Mouse (Mus musculus) heart, adult 2 months (tissue): ENCODE data around the gene Gm10198. TPM values are rescaled to one million over a fixed set of nuclear protein-coding genes. Genes with fewer than 3 reads are reported as not detected.
A peak's percentile ranks its signal among the peaks of the same experiment; 100 is the strongest.

ENCODE experiments used
- DNase-seq, 2 experiments: peaks; one replicate each; pipeline ENCODE4 v3.0.0; 2021
- H3K27ac ChIP-seq: fragments of 200-600 bp; 2 replicates; pipeline ENCODE4 v1.8.1; 2022
- H3K27me3 ChIP-seq: fragments of 200-500 bp; 2 replicates; pipeline ENCODE4 v1.6.1; 2012; ENCODE audit warnings: mild to moderate bottlenecking, low read length, inconsistent platforms, mixed read lengths; ENCODE audit not compliant: control insufficient read depth, insufficient read depth
- H3K36me3 ChIP-seq: fragments of 200-500 bp; 2 replicates; pipeline ENCODE4 v1.6.1; 2012; ENCODE audit warnings: low read length, inconsistent platforms; ENCODE audit not compliant: control insufficient read depth, insufficient read depth
- H3K4me1 ChIP-seq: fragments of 200-500 bp; 2 replicates; pipeline ENCODE4 v1.6.1; 2011; ENCODE audit warnings: low read length; ENCODE audit not compliant: control insufficient read depth, insufficient read depth
- H3K4me3 ChIP-seq: fragments of 200-600 bp; 2 replicates; pipeline ENCODE4 v1.8.1; 2022
- H3K79me2 ChIP-seq: fragments of 200-500 bp; replicated peaks from 2 replicates; pipeline ENCODE4 v1.6.1; 2012; ENCODE audit warnings: mild to moderate bottlenecking, inconsistent platforms, low read length, moderate library complexity, mixed read lengths; ENCODE audit not compliant: control insufficient read depth, insufficient read depth
- H3K9ac ChIP-seq: fragments of 200-500 bp; 2 replicates; pipeline ENCODE4 v1.6.1; 2012; ENCODE audit warnings: low read depth, mild to moderate bottlenecking, control low read depth, inconsistent platforms, low read length, mixed read lengths
- CTCF ChIP-seq: fragments of 200-600 bp; IDR thresholded peaks from 2 replicates; pipeline ENCODE4 v1.8.1; 2022; ENCODE audit warnings: antibody characterized with exemption, mild to moderate bottlenecking, moderate library complexity
- EP300 ChIP-seq: fragments of 200-500 bp; IDR thresholded peaks from 2 replicates; pipeline ENCODE4 v1.6.1; 2011; ENCODE audit warnings: low read depth, low read length, control low read depth; ENCODE audit not compliant: insufficient read depth
- POLR2A ChIP-seq: fragments of 200-500 bp; IDR thresholded peaks from 2 replicates; pipeline ENCODE4 v1.6.1; 2011; ENCODE audit warnings: mild to moderate bottlenecking, low read depth, low read length, control low read depth; ENCODE audit not compliant: insufficient read depth
- WGBS: fragments of 180-500 bp; shearing (Covaris S2); methylation state at CpG from one replicate; pipeline ENCODE4 v1.1.7; 2018; 5-methylcytosine and 5-hydroxymethylcytosine counted together
- intact Hi-C: fragments of 180-260 bp; cut with DNase I; formaldehyde crosslinking; loops from one replicate; pipeline ENCODE4 v1.15.1; 2025
- polyA plus RNA-seq: library from polyadenylated mRNA; depleted of rRNA; stranded (reverse); fragments of >200 nt; gene quantifications from 2 replicates; pipeline ENCODE4 v1.2.3, GENCODE M21; 2012
- total RNA-seq, 2 experiments: library from RNA; stranded (reverse); gene quantifications; 2 replicates each; pipeline ENCODE4 v1.2.3; 2021

Gene Gm10198
- total and polyA plus RNA-seq, 3 experiments = not detected

DNA sequence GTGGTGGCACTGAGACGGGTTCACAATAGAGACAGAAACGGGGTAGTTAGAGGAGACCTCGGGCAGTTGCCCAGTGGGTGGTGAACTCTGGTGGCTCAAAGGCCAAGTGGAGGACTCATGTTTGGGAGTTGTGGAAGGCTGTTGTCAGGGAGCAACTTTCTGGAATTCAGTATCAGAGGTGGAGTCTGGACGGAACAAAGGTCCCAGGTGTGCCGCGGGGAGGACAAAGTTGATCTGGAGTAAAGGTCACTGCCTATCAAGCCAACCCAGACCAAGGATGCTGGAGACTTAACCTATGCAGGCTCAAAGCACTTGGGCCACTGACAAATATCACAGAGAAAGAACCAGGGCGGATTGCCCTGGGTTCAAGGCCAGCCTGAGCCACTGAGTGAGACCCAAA lies 5.5 kb downstream of the Gm10198 start:
- no peak for TF ChIP-seq EP300
- no peak for TF ChIP-seq CTCF
- no peak for TF ChIP-seq POLR2A
- intact Hi-C loops = no loop called here
- H3K79me2 ChIP-seq = no peaks in the 10 kb centered on the region
- H3K27me3 ChIP-seq = no peaks in the 10 kb centered on the region
- no peak for DNase-seq
- H3K9ac ChIP-seq = no peak overlapping the region
- 91% methylated on average over 7 of the region's 7 CpGs for WGBS
- H3K4me1 ChIP-seq = no peaks in the 10 kb centered on the region
- H3K27ac ChIP-seq = no peak overlapping the region
- H3K4me3 ChIP-seq = no peak overlapping the region
- no peaks in the 10 kb centered on the region for H3K36me3 ChIP-seq

DNA sequence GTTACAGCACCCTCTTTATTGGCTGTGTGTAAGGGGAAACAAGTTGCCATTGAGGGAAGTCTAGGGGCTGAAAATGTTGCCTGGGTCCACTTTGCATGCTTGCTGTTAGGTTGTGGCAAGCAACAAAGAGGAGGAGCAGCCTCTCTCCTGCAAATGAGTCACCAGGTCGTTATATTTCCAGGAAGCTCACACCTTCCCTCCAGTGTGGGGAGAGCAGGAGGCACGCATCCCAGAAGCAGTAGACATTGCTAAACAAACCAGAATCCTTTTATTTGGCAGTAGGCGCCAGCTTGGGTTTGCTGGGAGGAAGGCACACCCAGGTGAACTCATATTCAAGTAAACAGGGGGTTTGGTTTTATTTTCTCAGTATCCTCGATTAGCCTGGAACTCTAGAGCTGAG lies 8.8 kb downstream of the Gm10198 start:
- intact Hi-C loops = no loop called here
- Histone ChIP-seq H3K9ac (no peak overlapping the region), H3K36me3 (no peaks in the 10 kb centered on the region), H3K4me3 (no peak overlapping the region), H3K4me1 (no peaks in the 10 kb centered on the region), H3K27ac (no peak overlapping the region), H3K79me2 (no peaks in the 10 kb centered on the region), H3K27me3 (no peaks in the 10 kb centered on the region)
- no peak for DNase-seq
- TF ChIP-seq CTCF = no peak
- TF ChIP-seq EP300 = no peak
- no peak for TF ChIP-seq POLR2A
- WGBS = 56% methylated on average over 4 of the region's 4 CpGs

DNA sequence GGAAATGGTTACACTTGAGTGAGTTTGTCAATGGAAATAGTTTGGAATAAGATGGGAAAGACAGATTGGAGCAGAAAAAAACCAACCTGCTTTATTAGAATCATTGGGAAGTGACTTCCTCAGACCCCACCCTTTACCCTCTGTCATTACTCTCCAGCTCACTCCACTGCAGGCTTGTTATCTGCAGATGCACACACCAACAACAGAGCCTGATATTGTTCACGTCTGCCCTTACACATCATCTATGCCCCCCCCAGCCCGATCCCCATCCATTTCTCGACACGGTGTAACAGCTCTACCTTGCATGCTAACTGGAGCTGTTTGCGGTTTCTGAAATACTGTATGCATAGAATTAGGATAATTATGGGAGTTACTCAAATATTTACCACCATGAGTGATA lies 12.2 kb downstream of the Gm10198 start:
- TF ChIP-seq POLR2A (no peak), CTCF (no peak), EP300 (no peak)
- Histone ChIP-seq H3K4me3 (no peak overlapping the region), H3K27ac (no peak overlapping the region), H3K36me3 (no peaks in the 10 kb centered on the region), H3K27me3 (no peaks in the 10 kb centered on the region), H3K9ac (no peak overlapping the region), H3K79me2 (no peaks in the 10 kb centered on the region), H3K4me1 (no peaks in the 10 kb centered on the region)
- intact Hi-C loops = no loop called here
- 78% methylated on average over 5 of the region's 5 CpGs for WGBS
- DNase-seq = no peak

DNA sequence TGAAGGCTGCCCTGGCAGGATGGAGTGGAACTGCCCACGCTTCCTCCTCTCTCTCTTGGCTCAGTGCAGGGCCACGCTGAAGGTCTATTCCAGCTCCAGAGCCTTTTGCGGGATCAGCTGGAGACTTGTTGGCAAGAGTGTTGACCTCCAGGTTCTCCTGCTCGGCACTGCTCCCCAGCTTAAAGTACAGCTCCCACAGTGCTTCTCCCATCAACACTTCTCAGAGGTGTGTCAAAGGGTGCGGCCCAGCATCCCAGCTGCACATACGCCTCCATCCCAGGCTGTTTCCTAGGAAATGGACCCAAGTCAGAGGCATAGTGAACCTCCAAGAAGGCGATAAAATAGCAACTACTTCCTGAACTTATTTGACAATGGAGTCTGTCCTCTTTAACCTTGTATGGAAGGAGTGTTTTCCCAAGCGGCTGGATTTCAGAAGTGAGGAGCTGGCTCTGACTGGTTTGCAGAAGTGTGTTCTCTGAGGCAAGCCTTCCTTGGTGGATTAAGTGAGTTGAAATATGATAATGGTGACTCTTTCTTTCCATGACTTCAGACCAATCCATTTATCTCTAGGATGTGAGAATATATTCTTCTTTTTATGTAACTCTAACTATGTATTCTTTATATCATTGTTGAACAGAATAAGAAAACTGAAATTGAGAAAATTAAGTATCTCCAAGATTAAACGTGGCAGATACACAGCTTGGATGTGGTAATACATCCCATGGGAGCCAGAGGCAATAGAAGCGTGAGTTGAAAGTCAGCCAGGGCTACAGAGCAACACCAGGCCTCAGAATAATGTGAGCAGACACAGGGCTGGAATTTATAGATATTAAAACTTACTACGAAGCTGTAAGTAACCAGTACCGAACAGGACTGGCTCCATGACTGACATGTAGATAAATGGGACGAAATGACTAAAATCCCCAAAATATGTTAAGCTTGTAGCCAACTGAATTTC lies 23.9 kb downstream of the Gm10198 start:
- Histone ChIP-seq H3K79me2 (no peaks in the 10 kb centered on the region), H3K4me3 (no peak overlapping the region), H3K36me3 (no peaks in the 10 kb centered on the region), H3K9ac (no peak overlapping the region), H3K27ac (no peak overlapping the region), H3K27me3 (no peaks in the 10 kb centered on the region), H3K4me1 (no peaks in the 10 kb centered on the region)
- WGBS = 58% methylated on average over 13 of the region's 13 CpGs
- intact Hi-C loops = no loop called here
- TF ChIP-seq POLR2A = no peak
- TF ChIP-seq EP300 = no peak
- TF ChIP-seq CTCF = no peak
- peak in 1 of 2 experiments; percentile 18 for DNase-seq

DNA sequence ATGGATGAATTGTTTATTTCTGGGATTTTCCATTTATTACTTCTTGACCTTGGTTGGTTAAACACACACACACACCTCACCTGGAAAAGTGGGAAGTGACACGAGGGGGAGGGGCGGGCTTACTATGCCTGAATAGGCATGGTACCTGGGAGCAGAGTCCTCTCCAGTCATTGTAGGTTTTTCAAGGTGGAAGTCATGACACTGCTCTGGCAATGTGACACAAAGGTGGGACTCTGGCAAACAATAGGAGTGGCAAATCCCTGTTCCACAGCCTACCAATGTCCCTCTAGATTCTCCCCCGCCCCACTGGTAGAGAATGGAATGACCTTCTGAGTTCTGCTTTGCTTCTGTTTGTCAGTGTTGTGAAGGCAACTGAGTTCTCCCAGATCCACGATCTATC lies 27.8 kb downstream of the Gm10198 start:
- WGBS = 81% methylated on average over 4 of the region's 4 CpGs
- H3K27me3 ChIP-seq = no peaks in the 10 kb centered on the region
- no peaks in the 10 kb centered on the region for H3K79me2 ChIP-seq
- no peak for DNase-seq
- H3K4me3 ChIP-seq = no peak overlapping the region
- no peak for TF ChIP-seq CTCF
- no peaks in the 10 kb centered on the region for H3K36me3 ChIP-seq
- H3K9ac ChIP-seq = no peak overlapping the region
- H3K4me1 ChIP-seq = no peaks in the 10 kb centered on the region
- no peak overlapping the region for H3K27ac ChIP-seq
- intact Hi-C loops = no loop called here

DNA sequence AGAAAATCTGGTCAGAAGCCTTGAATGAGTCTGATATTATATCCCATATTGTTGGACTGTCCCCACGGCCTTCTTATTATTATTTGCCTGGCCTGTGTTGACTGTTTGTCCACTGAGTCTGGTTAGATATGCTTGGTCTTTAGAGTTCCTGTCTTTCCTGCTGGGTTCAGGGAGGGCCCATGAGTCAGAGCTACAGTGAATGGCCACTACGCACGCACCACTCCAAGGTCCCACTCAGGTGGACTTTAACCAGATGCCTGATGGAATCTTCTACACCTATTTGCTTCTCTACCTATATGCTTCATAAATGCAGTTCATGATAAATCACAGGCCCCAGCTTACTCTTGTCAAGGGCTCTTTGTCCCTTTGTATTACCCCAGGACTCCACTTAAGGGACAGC lies 29.8 kb downstream of the Gm10198 start:
- H3K4me3 ChIP-seq = no peak overlapping the region

More for the DNA sequence above, 29.8 kb downstream of the Gm10198 start:
- WGBS = 90% methylated on average over 3 of the region's 3 CpGs
- no peaks in the 10 kb centered on the region for H3K36me3 ChIP-seq
- H3K27me3 ChIP-seq = no peaks in the 10 kb centered on the region
- no peaks in the 10 kb centered on the region for H3K79me2 ChIP-seq
- no peak for DNase-seq
- H3K4me1 ChIP-seq = no peaks in the 10 kb centered on the region
- H3K9ac ChIP-seq = no peak overlapping the region
- H3K27ac ChIP-seq = no peak overlapping the region
- intact Hi-C loops = no loop called here
- TF ChIP-seq POLR2A (no peak), EP300 (no peak), CTCF (no peak)
